Mouse (Mus musculus) cerebellum, adult 9-11 months (tissue): ENCODE data around the gene Caap1.

Experiments used
- DNase-seq: peaks from one replicate; pipeline ENCODE4 v3.0.0; 2022

Caap1 gene

DNA sequence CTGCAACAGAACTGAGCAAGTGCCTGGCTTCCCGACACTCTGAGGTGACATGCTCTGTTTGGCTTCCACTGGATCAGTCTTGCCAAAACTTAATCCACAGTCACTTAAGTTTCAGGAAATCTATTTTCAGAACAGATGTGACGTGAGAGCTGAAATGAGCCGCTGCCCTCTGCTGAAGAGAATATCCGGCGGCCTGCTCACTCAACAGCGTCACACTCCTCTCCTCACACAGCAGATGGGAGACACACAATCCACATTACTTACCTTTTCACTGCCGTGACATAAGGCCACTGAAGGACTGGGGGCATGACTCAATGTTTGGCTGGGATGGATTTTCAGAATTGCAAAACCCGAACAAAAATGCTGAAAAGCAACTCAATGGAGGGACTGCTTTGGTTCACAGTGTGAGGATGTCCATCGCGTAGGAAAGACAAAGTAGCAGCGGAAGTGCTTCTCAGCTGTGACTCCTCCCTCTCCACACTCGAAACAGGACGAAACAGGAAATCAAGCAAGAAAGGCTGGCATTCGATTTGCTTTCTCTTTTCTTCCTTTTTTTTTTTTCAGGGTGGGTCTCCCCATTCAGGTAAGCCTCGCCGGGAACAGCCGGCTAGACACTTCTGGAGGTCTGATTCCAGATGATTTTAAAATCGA is 79.7 kb downstream of the Caap1 start:
- DNase-seq, result no peak

DNA sequence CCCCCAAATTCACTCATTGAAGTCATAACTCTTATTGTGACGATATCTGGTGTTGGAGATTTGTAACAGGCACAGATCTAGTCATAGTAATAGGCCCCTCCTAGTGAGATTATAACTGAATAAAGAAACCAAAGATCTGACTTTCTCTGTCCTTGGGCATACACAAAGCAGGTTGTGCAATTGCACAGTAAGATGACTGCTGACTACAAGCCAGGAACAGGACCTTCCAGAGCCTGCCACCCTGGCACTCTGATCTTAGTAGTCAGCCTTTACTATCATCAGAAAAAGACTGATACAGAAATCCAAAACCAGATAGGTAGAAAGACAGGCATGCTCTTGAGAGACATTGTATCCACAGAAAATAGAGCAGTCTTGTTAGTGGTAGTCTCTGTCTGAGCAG is 83.3 kb downstream of the Caap1 start:
- DNase-seq, result no peak

- no peak for DNase-seq
Measured at GRCm38 (mm10) chr4:94459424-94459823, 97.2 kb downstream of the Caap1 start.

GRCm38 (mm10) chr4:94454857-94455256 is 101.7 kb downstream of the Caap1 start:
- DNase-seq, result no peak
